Mouse (Mus musculus): ENCODE measurements around the gene Epha4.

The Epha4 gene

GRCm38 (mm10) chr1:77407417-77407816 is 107.5 kb downstream of the Epha4 start:
- no peak for DNase-seq (ENCODE audit: low read depth)

GRCm38 (mm10) chr1:77406631-77407030 is 108.3 kb downstream of the Epha4 start:
- DNase-seq (ENCODE audit: low read depth), result no peak

- no peak for DNase-seq (ENCODE audit: low read depth)
These were observed 110.4 kb downstream of the Epha4 start for GRCm38 (mm10) chr1:77404537-77404936.

- peak; percentile 15 for DNase-seq (ENCODE audit: low read depth)
These were observed 111.9 kb downstream of the Epha4 start for GRCm38 (mm10) chr1:77402942-77403341.

GRCm38 (mm10) chr1:77401465-77401864 is 113.4 kb downstream of the Epha4 start:
- no peak for DNase-seq (ENCODE audit: low read depth)

- DNase-seq (ENCODE audit: low read depth), result no peak
These were observed 123.3 kb downstream of the Epha4 start for GRCm38 (mm10) chr1:77391590-77391989.

GRCm38 (mm10) chr1:77389069-77389468 is 125.8 kb downstream of the Epha4 start:
- no peak for DNase-seq (ENCODE audit: low read depth)

- peak; percentile 38 for DNase-seq (ENCODE audit: low read depth)
These were observed 126.3 kb downstream of the Epha4 start for GRCm38 (mm10) chr1:77388556-77388955.

- no peak for DNase-seq (ENCODE audit: low read depth)
These were observed 129.3 kb downstream of the Epha4 start for GRCm38 (mm10) chr1:77385613-77386012.

- no peak for DNase-seq (ENCODE audit: low read depth)
These were observed 131.4 kb downstream of the Epha4 start for GRCm38 (mm10) chr1:77383466-77383865.

- no peak for DNase-seq (ENCODE audit: low read depth)
These were observed 137.3 kb downstream of the Epha4 start for GRCm38 (mm10) chr1:77377550-77377980.

- DNase-seq (ENCODE audit: low read depth), result no peak
These were observed 140.8 kb downstream of the Epha4 start for GRCm38 (mm10) chr1:77374054-77374453.

GRCm38 (mm10) chr1:77370921-77371320 is 144.0 kb downstream of the Epha4 start:
- no peak for DNase-seq (ENCODE audit: low read depth)

- no peak for DNase-seq (ENCODE audit: low read depth)
These were observed 145.5 kb downstream of the Epha4 start for GRCm38 (mm10) chr1:77369255-77369837.

- no peak for DNase-seq (ENCODE audit: low read depth)
These were observed 149.0 kb downstream of the Epha4 start for GRCm38 (mm10) chr1:77365850-77366249.

GRCm38 (mm10) chr1:77364596-77364995 is 150.3 kb downstream of the Epha4 start:
- DNase-seq (ENCODE audit: low read depth), result peak; percentile 88

GRCm38 (mm10) chr1:77363848-77364247 is 151.0 kb downstream of the Epha4 start:
- DNase-seq (ENCODE audit: low read depth), result no peak

- no peak for DNase-seq (ENCODE audit: low read depth)
These were observed 168.4 kb downstream of the Epha4 start for GRCm38 (mm10) chr1:77346459-77346858.

GRCm38 (mm10) chr1:77343792-77344191 is 171.1 kb downstream of the Epha4 start:
- DNase-seq (ENCODE audit: low read depth), result no peak

- DNase-seq (ENCODE audit: low read depth), result no peak
These were observed 175.2 kb downstream of the Epha4 start for GRCm38 (mm10) chr1:77339701-77340100.

GRCm38 (mm10) chr1:77338346-77338745 is 176.5 kb downstream of the Epha4 start:
- DNase-seq (ENCODE audit: low read depth), result no peak

GRCm38 (mm10) chr1:77336937-77337336 is 178.0 kb downstream of the Epha4 start:
- no peak for DNase-seq (ENCODE audit: low read depth)

- DNase-seq (ENCODE audit: low read depth), result no peak
These were observed 196.2 kb downstream of the Epha4 start for GRCm38 (mm10) chr1:77318597-77319127.
